Mouse (Mus musculus) gastrocnemius, adult 18-20 months (tissue): Measurements from ENCODE around the gene Pgm5. TPM values are rescaled to one million over a fixed set of nuclear protein-coding genes. Genes with fewer than 3 reads are reported as not detected.
"Not testable (repeated sequence)": the region's sequence is repeated elsewhere in the genome, so short reads cannot be mapped to it uniquely, and the experiment has no call there.

Experiments used
- DNase-seq: peaks from one replicate; pipeline ENCODE4 v3.0.0; 2021; ENCODE audit warnings: low spot score
- total RNA-seq, 2 experiments: library from RNA; stranded (reverse); gene quantifications; 2 replicates each; pipeline ENCODE4 v1.2.3; 2021

Pgm5 gene
- total RNA-seq, 2 experiments from 2014 or later = 14.2 to 19.3 TPM

DNA sequence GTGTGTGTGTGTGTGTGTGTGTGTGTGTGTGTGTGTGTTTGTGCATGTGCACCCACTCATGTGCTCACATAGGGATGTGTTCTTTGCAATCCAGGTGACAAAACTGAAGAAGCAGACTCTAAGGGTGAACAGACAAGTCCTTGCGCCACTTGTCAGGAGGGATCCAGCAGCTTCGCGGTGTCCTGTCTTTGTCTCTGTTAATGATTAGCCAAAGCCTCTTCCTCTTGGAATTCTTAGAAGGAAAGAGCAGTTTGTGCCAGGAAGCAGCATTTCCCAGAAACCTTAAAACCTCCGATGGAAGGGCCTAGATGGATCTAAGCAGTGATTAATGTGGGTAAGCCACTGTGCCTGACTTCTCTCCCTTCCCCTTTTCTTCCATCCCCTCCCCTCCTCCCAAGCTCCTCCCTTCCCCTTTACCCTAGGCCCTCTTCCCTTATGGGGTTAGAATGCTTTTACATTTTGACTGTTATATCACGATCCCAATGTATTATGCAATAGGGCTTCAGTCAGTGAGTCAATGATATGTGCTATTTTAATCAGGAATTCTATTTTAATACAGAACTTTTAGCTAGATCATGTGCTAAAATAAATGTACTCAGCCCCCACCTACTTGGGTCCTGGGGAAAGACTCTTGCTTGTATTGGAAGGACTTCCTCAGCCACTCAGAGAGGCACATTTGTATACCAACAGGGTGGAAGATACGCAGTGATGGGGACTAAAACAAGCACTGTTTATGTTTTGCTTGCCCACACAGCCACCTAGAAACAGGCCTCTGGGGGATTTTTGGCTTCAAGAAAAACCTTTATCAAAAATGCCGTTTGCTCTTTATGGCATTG is 154.4 kb downstream of the Pgm5 start:
- no peak for DNase-seq

GRCm38 (mm10) chr19:24705395-24705794 is 156.3 kb downstream of the Pgm5 start:
- no peak for DNase-seq

- DNase-seq = no peak
These were observed 157.3 kb downstream of the Pgm5 start for GRCm38 (mm10) chr19:24704326-24704725.

DNA sequence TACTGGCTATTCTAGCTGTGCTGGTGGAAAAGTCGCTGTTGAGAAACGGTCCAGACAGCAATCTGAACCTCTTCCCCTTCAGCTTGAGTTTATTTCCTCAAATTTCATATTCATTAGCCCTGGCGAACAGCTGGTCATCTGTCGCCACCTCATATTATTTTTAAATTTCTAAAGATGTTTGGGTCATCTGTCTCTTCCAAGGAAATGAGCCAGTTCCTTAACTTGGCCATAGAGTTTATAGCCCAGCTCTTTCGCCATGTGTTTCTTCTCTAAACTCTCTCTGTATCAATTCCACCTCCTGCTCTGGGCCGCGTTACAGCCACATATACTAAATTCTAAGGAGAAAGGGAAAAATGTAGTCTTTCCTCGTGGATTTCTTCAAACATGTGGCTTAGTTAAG is 158.0 kb downstream of the Pgm5 start:
- DNase-seq = no peak

DNA sequence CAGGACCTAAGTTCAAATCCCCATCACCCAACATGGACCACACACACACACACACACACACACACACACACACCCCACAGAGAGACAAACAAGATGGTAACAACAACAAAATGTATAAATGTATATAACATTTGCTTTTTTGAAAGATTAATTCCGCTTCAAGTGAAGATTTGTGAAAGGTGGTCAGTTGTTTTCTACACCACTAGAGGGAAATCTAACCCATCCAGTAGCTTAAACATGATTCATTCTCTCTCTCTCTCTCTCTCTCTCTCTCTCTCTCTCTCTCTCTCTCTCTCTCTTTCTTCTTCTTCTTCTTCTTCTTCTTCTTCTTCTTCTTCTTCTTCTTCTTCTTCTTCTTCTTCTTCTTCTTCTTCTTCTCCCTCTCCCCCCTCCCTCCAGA is 158.5 kb downstream of the Pgm5 start:
- DNase-seq = not testable (repeated sequence)

DNA sequence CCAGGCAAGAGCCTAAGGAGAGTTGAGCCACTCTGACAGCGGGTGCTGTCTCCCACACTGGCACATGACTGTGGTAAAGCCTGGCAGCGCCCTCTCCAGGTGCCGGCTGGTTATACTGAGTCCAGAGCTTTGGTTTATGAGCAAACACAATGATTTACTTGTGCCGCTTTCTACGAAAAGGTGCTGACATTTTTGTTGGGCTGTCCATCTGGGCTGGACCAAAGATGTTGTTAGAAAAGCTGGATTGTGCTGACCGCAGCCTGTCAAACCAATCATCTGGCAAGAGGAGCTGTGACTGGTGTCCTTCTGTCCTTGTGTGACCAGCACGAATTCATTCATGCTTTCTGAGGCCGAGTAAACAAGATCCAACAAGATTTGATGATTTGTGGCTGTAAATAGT is 159.9 kb downstream of the Pgm5 start:
- DNase-seq = no peak

- DNase-seq = no peak
These were observed 161.0 kb downstream of the Pgm5 start for GRCm38 (mm10) chr19:24700664-24701063.

GRCm38 (mm10) chr19:24699910-24700309 is 161.7 kb downstream of the Pgm5 start:
- DNase-seq = no peak

- DNase-seq = no peak
These were observed 162.5 kb downstream of the Pgm5 start for GRCm38 (mm10) chr19:24699196-24699595.

- no peak for DNase-seq
These were observed 163.0 kb downstream of the Pgm5 start for GRCm38 (mm10) chr19:24698651-24699050.

- no peak for DNase-seq
These were observed 163.7 kb downstream of the Pgm5 start for GRCm38 (mm10) chr19:24697946-24698345.

DNA sequence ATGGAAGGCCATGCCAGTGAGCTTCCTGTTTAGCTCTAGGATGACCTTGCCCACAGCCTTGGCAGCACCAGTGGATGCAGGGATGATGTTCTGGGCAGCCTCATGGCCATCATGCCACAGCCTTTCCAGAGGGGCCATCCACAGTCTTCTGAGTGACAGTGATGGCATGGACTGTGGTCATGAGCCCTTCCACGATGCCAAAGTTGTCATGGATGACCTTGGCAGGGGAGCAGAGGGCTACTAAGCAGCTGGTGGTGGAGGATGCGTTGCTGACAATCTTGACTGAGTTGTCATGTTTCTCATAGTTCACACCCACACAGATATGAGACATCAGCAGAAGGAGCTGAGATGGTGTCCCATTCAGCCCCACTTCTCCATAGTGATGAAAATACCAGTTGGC is 169.0 kb downstream of the Pgm5 start:
- DNase-seq = no peak

DNA sequence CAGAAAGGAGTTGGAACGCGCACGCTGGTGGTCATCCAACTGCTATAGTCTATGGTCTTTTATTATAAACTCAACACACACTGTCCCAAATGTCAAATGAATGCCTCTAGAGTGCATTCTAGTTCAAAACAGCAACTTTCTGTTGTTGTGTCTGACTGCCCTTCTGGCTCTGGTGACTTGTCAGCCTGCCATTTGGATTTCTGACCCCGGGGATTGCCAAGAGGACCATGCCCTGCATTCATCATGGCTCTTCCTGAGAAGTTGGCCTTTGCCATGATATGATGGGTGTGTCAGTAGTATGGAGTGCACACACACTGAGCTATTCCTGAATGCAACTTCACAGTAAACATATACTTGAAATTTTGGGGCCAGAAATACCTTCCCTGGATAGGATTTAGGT is 172.1 kb downstream of the Pgm5 start:
- no peak for DNase-seq

GRCm38 (mm10) chr19:24688327-24688726 is 173.3 kb downstream of the Pgm5 start:
- no peak for DNase-seq

- no peak for DNase-seq
These were observed 175.2 kb downstream of the Pgm5 start for GRCm38 (mm10) chr19:24686411-24686810.

DNA sequence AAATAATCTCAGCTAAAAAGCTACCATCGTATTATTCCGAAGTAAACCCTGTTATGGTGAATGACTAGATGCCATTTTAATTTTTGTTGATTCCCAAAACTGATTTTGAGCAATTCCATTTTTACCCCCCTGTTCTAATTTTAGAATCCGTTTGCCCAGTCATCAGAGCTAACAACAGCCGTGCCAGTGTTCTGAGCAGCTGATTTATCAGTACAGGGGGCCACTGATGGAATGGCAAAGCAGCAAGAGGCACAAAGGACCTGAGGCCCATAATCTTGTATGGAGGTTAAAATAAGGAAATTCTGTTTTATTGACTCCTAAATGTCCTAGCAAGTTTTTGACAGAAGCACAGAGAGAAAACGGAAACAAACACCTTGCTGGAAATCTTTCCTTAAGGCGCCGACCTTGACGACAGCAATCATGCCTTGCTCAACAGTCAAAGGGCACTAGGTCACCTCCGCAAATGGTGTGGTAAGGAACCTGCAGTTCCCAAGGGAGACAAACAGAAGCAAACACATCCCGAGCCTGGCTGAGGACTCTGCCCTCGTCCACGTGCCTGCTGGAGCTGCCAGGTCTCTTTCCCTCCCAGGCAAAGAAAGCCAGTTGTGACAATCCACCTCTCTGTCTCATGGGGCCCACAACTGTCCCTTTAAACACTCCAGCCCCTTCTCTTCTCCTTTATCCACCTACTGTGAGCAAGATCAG is 178.5 kb downstream of the Pgm5 start:
- peak; percentile 21 for DNase-seq

- no peak for DNase-seq
These were observed 184.2 kb downstream of the Pgm5 start for GRCm38 (mm10) chr19:24677242-24677984.

GRCm38 (mm10) chr19:24676429-24676828 is 185.2 kb downstream of the Pgm5 start:
- peak; percentile 42 for DNase-seq

- no peak for DNase-seq
These were observed 187.9 kb downstream of the Pgm5 start, which contains the start of gene Tmem252 for GRCm38 (mm10) chr19:24673762-24674161. Gene Tmem252 (plus strand): TSS chr19:24674008.

DNA sequence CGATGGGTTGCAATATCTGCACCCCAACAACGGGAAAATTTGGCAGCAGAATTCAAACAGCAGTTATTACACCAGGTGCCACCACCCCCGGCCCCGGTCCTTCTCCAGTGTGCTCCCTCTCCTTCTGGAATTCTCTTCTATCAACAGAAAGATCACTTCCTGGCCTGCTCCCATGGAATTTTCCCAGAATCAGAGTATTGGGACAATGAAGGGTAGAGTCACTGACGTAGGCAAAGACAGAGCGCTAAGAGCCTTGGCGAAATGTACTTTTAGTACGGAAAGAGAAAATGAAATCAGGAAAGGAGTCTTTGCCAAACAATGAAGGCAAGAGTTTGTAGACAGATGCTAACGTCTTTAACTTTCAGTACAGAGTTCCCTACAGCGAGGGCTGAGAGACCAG is 188.3 kb downstream of the Pgm5 start:
- DNase-seq = no peak

GRCm38 (mm10) chr19:24672366-24672960 is 189.2 kb downstream of the Pgm5 start:
- DNase-seq = no peak

DNA sequence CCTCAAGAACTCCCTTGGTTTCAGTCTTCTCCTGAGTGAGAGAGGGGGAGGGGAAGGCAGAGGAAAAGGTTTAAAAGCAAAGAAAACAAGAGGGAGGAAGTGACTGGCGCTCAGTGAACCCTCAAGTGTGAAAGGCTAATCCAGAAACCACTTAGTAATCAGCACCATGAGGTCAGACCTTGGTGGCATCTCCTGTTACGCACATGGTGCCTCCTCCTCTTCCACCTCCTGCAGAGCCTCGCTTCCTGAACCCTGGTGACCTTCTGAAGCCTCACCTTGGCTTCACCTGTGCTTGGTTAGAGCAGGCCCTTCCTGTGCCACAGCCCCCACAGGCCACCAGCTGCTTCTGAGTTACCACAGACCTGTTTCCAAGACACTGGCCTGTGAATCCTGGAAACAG is 190.1 kb downstream of the Pgm5 start:
- no peak for DNase-seq
